Mouse (Mus musculus) heart, postnatal 4 days (tissue): Measurements from ENCODE around the gene Mtmr1. TPM values are rescaled to one million over a fixed set of nuclear protein-coding genes. Genes with fewer than 3 reads are reported as not detected.

Experiments
- DNase-seq: peaks from one replicate; pipeline ENCODE4 v3.0.0; 2021
- total RNA-seq, 2 experiments: library from RNA; stranded (reverse); gene quantifications; 2 replicates each; pipeline ENCODE4 v1.2.3; 2021

Mtmr1 gene
- total RNA-seq, 2 experiments from 2014 or later, result 25.2 to 26.8 TPM

GRCm38 (mm10) chrX:71456078-71456737, 91.6 kb downstream of the Mtmr1 start:
- DNase-seq, result no peak

DNA sequence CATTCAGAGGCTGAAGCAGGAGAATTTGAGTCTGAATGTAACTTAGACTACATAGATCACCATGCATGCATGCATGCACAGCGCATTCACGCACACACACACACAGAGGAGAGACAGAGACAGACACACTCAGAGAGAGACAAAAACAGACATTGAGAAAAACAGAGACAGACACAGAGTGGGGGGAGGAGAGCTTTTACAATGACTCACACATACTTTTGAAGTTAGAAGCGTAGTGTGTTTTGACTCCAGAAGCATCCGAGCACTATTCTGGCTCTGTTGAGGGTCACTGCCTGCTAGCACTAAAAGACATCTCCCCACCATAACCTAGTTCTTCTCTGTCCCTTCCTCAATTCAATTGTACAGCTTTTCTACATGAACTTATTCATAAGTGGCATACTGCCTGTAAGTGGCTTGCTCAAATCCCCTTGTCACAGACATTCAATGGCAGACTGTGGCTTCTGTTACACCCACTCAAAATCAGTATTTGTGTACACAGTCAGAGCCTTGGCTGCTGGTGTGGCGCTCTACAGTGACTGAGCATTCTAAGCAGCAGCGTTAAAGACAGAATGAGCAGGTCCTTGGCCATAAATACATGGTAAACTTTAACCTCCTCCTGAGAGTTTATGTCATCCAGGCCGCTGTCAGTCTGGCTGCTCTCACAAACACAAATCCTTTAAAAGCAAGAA, 99.7 kb downstream of the Mtmr1 start:
- DNase-seq, result no peak

- no peak for DNase-seq
Observed at GRCm38 (mm10) chrX:71465417-71465816, 100.9 kb downstream of the Mtmr1 start.

DNA sequence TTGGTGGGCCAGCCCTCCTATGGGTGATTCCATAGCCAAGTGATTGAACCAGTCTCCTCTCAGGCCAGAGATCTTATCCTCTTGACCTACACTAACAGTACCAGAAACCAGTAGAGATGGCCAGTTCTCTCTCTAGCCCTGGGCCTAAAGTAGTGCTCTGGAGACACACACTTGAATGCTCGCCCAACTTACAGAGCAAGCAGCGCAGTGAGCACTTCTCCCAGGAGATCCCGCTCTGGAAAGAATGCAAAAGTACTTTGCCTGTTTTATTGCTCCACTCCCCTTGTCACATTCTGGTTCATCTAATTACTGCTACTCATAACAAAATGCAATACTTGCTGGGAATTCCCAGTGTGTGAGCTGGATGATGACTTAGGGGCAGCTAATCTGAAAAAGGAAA, 102.9 kb downstream of the Mtmr1 start:
- DNase-seq, result no peak

Other genes with a start within 250 kb of the Mtmr1 start
- gene Mtm1, start 154.0 kb upstream of the Mtmr1 start, total RNA-seq, result 10 to 100 TPM; 11.6 to 12.4 TPM
- gene Cd99l2, start 128.1 kb downstream of the Mtmr1 start, total RNA-seq, result 10 to 100 TPM; 36.6 to 44.5 TPM
- 100 to 1,000 TPM; 117 to 137 TPM for gene Hmgb3, start 191.2 kb downstream of the Mtmr1 start, total RNA-seq